Mouse (Mus musculus): ENCODE measurements around the gene Usp19. TPM values are rescaled to one million over a fixed set of nuclear protein-coding genes. Genes with fewer than 3 reads are reported as not detected.
A peak's percentile ranks its signal among the peaks of the same experiment; 100 is the strongest.

Usp19 gene
- polyA plus RNA-seq, 1 experiment, result 173 TPM

DNA sequence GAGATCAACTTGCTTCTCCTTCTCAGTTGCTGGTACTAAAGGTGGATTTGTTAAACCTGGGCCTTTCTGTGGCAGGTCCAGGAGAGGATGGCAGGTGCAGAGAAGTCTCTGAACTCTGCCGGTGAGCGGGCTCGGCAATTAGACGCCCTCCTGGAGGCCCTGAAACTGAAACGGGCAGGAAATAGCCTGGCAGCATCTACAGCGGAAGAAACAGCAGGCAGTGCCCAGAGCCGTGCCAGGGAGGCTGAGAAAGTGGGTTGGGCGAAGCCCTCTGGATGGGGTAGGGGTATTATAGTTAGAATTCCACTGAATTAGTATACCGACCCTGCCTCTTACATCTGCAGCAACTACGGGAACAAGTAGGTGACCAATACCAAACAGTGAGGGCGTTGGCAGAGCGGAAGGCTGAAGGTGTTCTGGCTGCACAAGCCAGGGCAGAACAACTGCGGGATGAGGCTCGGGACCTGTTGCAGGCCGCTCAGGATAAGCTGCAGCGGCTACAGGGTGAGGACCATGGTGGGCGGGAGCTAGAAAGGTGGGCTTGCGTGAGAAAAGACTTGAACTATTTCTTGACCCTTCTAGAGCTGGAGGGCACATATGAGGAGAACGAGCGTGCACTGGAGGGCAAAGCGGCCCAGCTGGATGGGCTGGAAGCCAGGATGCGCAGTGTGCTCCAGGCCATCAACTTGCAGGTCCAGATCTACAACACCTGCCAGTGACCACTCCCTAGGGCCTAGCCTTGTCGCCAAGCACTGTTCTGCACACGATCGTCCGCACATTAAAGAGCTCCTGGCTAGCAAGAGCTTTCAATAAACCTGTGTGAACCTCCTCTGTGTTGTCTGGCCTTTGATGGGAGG lies 472 bp upstream of the Usp19 start:
- peak overlapping the region; percentile 45 for H3K4me3 ChIP-seq (ENCODE audit: insufficient read depth, low read length)
- H3K4me1 ChIP-seq (ENCODE audit: control insufficient read depth, insufficient read depth, low read length), result peaks cover 4% of the 10 kb centered on the region; the same call in 1 of the 2 replicates
- TF ChIP-seq POLR2A (IDR thresholded peaks at IDR 0.05; ENCODE audit: extremely low read depth, insufficient read depth, low read length), result 0 out of 2 replicates have a peak, but pooled peaks have one; percentile 44
- no peak for TF ChIP-seq CTCF (IDR thresholded peaks at IDR 0.05; ENCODE audit: extremely low read depth, insufficient read depth, low read length)
- peak overlapping the region; percentile 66 for H3K27ac ChIP-seq (ENCODE audit: insufficient read depth, low read length)

GRCm38 (mm10) chr9:108491286-108491580 lies 831 bp downstream of the Usp19 start:
- Histone ChIP-seq H3K27ac (ENCODE audit: insufficient read depth, low read length) (peak overlapping the region; percentile 87; the same call in 1 of the 2 replicates), H3K4me1 (ENCODE audit: control insufficient read depth, insufficient read depth, low read length) (peaks cover 4% of the 10 kb centered on the region; the same call in 1 of the 2 replicates), H3K4me3 (ENCODE audit: insufficient read depth, low read length) (peak overlapping the region; percentile 45)
- TF ChIP-seq POLR2A (IDR thresholded peaks at IDR 0.05; ENCODE audit: extremely low read depth, insufficient read depth, low read length) (no peak), CTCF (IDR thresholded peaks at IDR 0.05; ENCODE audit: extremely low read depth, insufficient read depth, low read length) (no peak)

GRCm38 (mm10) chr9:108492043-108492750 lies 1.8 kb downstream of the Usp19 start:
- TF ChIP-seq POLR2A (IDR thresholded peaks at IDR 0.05; ENCODE audit: extremely low read depth, insufficient read depth, low read length) (no peak), CTCF (IDR thresholded peaks at IDR 0.05; ENCODE audit: extremely low read depth, insufficient read depth, low read length) (no peak)
- H3K4me3 ChIP-seq (ENCODE audit: insufficient read depth, low read length), result peak overlapping the region; percentile 17; the same call in 1 of the 2 replicates
- H3K4me1 ChIP-seq (ENCODE audit: control insufficient read depth, insufficient read depth, low read length), result peaks cover 4% of the 10 kb centered on the region; the same call in 1 of the 2 replicates
- H3K27ac ChIP-seq (ENCODE audit: insufficient read depth, low read length), result no peak overlapping the region

DNA sequence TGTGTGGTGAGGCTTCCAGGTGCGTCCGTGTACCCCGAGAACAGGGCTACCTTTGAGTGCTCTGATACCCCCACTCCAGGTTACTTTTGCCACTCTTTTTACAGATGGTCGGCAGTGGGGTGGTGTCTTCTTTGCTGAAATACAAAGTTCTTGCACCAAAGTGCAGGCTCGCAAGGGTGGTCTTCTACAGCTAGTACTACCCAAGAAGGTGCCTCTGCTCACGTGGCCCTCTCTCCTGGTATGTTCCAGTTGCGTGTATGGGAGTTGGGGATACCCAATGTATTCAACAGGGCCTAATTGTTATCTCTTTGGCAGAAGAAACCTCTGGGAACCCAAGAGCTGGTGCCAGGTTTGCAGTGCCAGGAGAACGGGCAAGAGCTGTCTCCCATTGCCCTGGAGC lies 2.8 kb downstream of the Usp19 start:
- no peak overlapping the region for H3K4me3 ChIP-seq (ENCODE audit: insufficient read depth, low read length)
- H3K27ac ChIP-seq (ENCODE audit: insufficient read depth, low read length), result no peak overlapping the region
- TF ChIP-seq POLR2A (IDR thresholded peaks at IDR 0.05; ENCODE audit: extremely low read depth, insufficient read depth, low read length) (no peak), CTCF (IDR thresholded peaks at IDR 0.05; ENCODE audit: extremely low read depth, insufficient read depth, low read length) (no peak)
- H3K4me1 ChIP-seq (ENCODE audit: control insufficient read depth, insufficient read depth, low read length), result peaks cover 4% of the 10 kb centered on the region; the same call in 1 of the 2 replicates

- no peak overlapping the region for H3K4me3 ChIP-seq (ENCODE audit: insufficient read depth, low read length)
- H3K4me1 ChIP-seq (ENCODE audit: control insufficient read depth, insufficient read depth, low read length), result peaks cover 4% of the 10 kb centered on the region; the same call in 1 of the 2 replicates
- TF ChIP-seq CTCF (IDR thresholded peaks at IDR 0.05; ENCODE audit: extremely low read depth, insufficient read depth, low read length) (no peak), POLR2A (IDR thresholded peaks at IDR 0.05; ENCODE audit: extremely low read depth, insufficient read depth, low read length) (no peak)
- H3K27ac ChIP-seq (ENCODE audit: insufficient read depth, low read length), result no peak overlapping the region
Measured at GRCm38 (mm10) chr9:108494146-108494825, 3.9 kb downstream of the Usp19 start.

GRCm38 (mm10) chr9:108494905-108495304 lies 4.5 kb downstream of the Usp19 start:
- H3K27ac ChIP-seq (ENCODE audit: insufficient read depth, low read length), result no peak overlapping the region
- no peak overlapping the region for H3K4me3 ChIP-seq (ENCODE audit: insufficient read depth, low read length)
- peaks cover 4% of the 10 kb centered on the region; the same call in 1 of the 2 replicates for H3K4me1 ChIP-seq (ENCODE audit: control insufficient read depth, insufficient read depth, low read length)
- TF ChIP-seq CTCF (IDR thresholded peaks at IDR 0.05; ENCODE audit: extremely low read depth, insufficient read depth, low read length), result no peak

- H3K4me3 ChIP-seq (ENCODE audit: insufficient read depth, low read length), result no peak overlapping the region
- no peaks in the 10 kb centered on the region for H3K4me1 ChIP-seq (ENCODE audit: control insufficient read depth, insufficient read depth, low read length)
- no peak overlapping the region for H3K27ac ChIP-seq (ENCODE audit: insufficient read depth, low read length)
- TF ChIP-seq POLR2A (IDR thresholded peaks at IDR 0.05; ENCODE audit: extremely low read depth, insufficient read depth, low read length) (no peak), CTCF (IDR thresholded peaks at IDR 0.05; ENCODE audit: extremely low read depth, insufficient read depth, low read length) (no peak)
Measured at GRCm38 (mm10) chr9:108499231-108499630, 8.8 kb downstream of the Usp19 start.

GRCm38 (mm10) chr9:108499943-108500342 lies 9.5 kb downstream of the Usp19 start:
- TF ChIP-seq CTCF (IDR thresholded peaks at IDR 0.05; ENCODE audit: extremely low read depth, insufficient read depth, low read length), result no peak
- TF ChIP-seq POLR2A (IDR thresholded peaks at IDR 0.05; ENCODE audit: extremely low read depth, insufficient read depth, low read length), result no peak
- Histone ChIP-seq H3K4me3 (ENCODE audit: insufficient read depth, low read length) (no peak overlapping the region), H3K27ac (ENCODE audit: insufficient read depth, low read length) (no peak overlapping the region), H3K4me1 (ENCODE audit: control insufficient read depth, insufficient read depth, low read length) (no peaks in the 10 kb centered on the region)

- no peak overlapping the region; the same call in 1 of the 2 replicates for H3K4me3 ChIP-seq (ENCODE audit: insufficient read depth, low read length)
- TF ChIP-seq CTCF (IDR thresholded peaks at IDR 0.05; ENCODE audit: extremely low read depth, insufficient read depth, low read length) (no peak), POLR2A (IDR thresholded peaks at IDR 0.05; ENCODE audit: extremely low read depth, insufficient read depth, low read length) (no peak)
- no peak overlapping the region for H3K27ac ChIP-seq (ENCODE audit: insufficient read depth, low read length)
- H3K4me1 ChIP-seq (ENCODE audit: control insufficient read depth, insufficient read depth, low read length), result peaks cover 3% of the 10 kb centered on the region; the same call in 1 of the 2 replicates
Measured at GRCm38 (mm10) chr9:108506901-108507300, 16.5 kb downstream of the Usp19 start.
